8 mouse cellular contexts compared by ENCODE assay signal in the genomic region with DNA sequence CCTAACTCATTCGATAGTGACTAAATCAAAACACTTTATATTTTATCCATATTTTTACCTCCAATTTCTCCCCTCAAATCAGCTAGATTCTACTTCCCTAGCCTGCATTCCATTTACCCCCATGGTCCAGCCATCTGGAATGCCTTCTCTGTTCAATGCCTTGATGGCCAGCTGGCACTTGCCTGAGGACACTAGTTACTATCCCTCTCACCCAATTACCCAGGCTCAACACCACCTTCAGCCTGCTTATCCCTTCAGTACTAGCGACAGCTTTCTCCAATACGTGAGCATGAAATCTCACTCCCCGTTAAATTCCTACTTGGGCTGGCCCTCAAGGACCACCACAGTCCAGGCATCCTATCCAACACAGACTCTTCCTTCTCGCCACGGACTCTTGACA. TPM values are rescaled to one million over a fixed set of nuclear protein-coding genes. Genes with fewer than 3 reads are reported as not detected.
DNase-seq lines count a peak whose midpoint lies in the region; ATAC-seq lines count a peak whose summit lies in the region.

No protein-coding gene starts in this region.

- H3K4me2 ChIP-seq in kidney, embryonic 15.5 days = peak overlapping the region; percentile 89; the same call in 1 of the 2 replicates
- H3K4me2 ChIP-seq in forebrain, embryonic 14.5 days (ENCODE audit: low read length) = peak overlapping the region; percentile 93
- peak overlapping the region; percentile 95 for H3K4me2 ChIP-seq in midbrain, embryonic 13.5 days (replicated peaks)

- no peak overlapping the region for H3K27ac ChIP-seq in kidney, embryonic 15.5 days
- H3K27ac ChIP-seq in forebrain, embryonic 14.5 days (ENCODE audit: low read depth, low read length) = 0 out of 2 replicates have a peak overlapping the region, but pooled peaks have one; percentile 39
- peak overlapping the region; percentile 78 for H3K27ac ChIP-seq in midbrain, embryonic 13.5 days

- peaks cover 31% of the 10 kb centered on the region for H3K4me1 ChIP-seq in kidney, embryonic 15.5 days
- peaks cover 38% of the 10 kb centered on the region for H3K4me1 ChIP-seq in forebrain, embryonic 14.5 days (ENCODE audit: control insufficient read depth, insufficient read depth, low read length)
- H3K4me1 ChIP-seq in midbrain, embryonic 13.5 days (replicated peaks) = peaks cover 81% of the 10 kb centered on the region

- 90% methylated on average over 6 of the region's 6 CpGs for WGBS in kidney, embryonic 15.5 days
- 69% methylated on average over 6 of the region's 6 CpGs for WGBS in forebrain, embryonic 14.5 days
- WGBS in midbrain, embryonic 13.5 days = 65% methylated on average over 6 of the region's 6 CpGs

- H3K27me3 ChIP-seq in kidney, embryonic 15.5 days = peaks cover 44% of the 10 kb centered on the region
- no peaks in the 10 kb centered on the region; the same call in 1 of the 2 replicates for H3K27me3 ChIP-seq in forebrain, embryonic 14.5 days (replicated peaks; ENCODE audit: control insufficient read depth, insufficient read depth, low read length)
- peaks cover 6% of the 10 kb centered on the region for H3K27me3 ChIP-seq in midbrain, embryonic 13.5 days

- H3K36me3 ChIP-seq in kidney, embryonic 15.5 days = no peaks in the 10 kb centered on the region
- no peaks in the 10 kb centered on the region for H3K36me3 ChIP-seq in forebrain, embryonic 14.5 days (ENCODE audit: control insufficient read depth, insufficient read depth, low read length)
- H3K36me3 ChIP-seq in midbrain, embryonic 13.5 days = no peaks in the 10 kb centered on the region

- H3K4me3 ChIP-seq in kidney, embryonic 15.5 days (replicated peaks) = 0 out of 2 replicates have a peak overlapping the region, but pooled peaks have one; percentile 72
- no peak overlapping the region for H3K4me3 ChIP-seq in forebrain, embryonic 14.5 days (ENCODE audit: low read depth, low read length)
- 0 out of 2 replicates have a peak overlapping the region, but pooled peaks have one; percentile 74 for H3K4me3 ChIP-seq in midbrain, embryonic 13.5 days (replicated peaks)

- no peak overlapping the region for H3K9ac ChIP-seq in kidney, embryonic 15.5 days
- H3K9ac ChIP-seq in forebrain, embryonic 14.5 days (ENCODE audit: low read length) = no peak overlapping the region
- H3K9ac ChIP-seq in midbrain, embryonic 13.5 days (replicated peaks) = no peak overlapping the region

- no peak for DNase-seq in kidney, adult 9 months
- DNase-seq in cerebellum, adult 9-10 months = peak; percentile 83
- DNase-seq in forebrain, embryonic 14.5 days (ENCODE audit: low spot score) = peak; percentile 39
- no peak for DNase-seq in ovary, adult 18-20 months (ENCODE audit: low spot score)
- DNase-seq in left cerebral cortex, postnatal 10 days (ENCODE audit: extremely low spot score in 1 of 2, low spot score in 2 of 2) = no peak
- DNase-seq in lung, postnatal 14 days = no peak

- H3K9me3 ChIP-seq in kidney, embryonic 15.5 days (replicated peaks) = no peaks in the 10 kb centered on the region
- H3K9me3 ChIP-seq in forebrain, embryonic 14.5 days (replicated peaks; ENCODE audit: control insufficient read depth, low read length) = no peaks in the 10 kb centered on the region; the same call in 1 of the 2 replicates
- peaks cover 3% of the 10 kb centered on the region; the same call in 1 of the 2 replicates for H3K9me3 ChIP-seq in midbrain, embryonic 13.5 days

- intact Hi-C loops in left cerebral cortex, postnatal 10 days (cut with DNase I) = no loop called here

- ATAC-seq in kidney, embryonic 15.5 days (replicated peaks; ENCODE audit: low FRiP score) = no peak
- ATAC-seq in forebrain, embryonic 14.5 days = no peak
- no peak for ATAC-seq in midbrain, embryonic 13.5 days

RNA-seq across cellular contexts. Expression of a gene that starts 2.2 kb away (rescaled TPM):
- 17.0 and 18.8 TPM in 2 replicates for polyA plus RNA-seq in kidney, embryonic 15.5 days (2015; fragmentation: Nextera tagmentation; extraction: Ambion mirVana)
- 36.7 and 45.4 TPM in 2 replicates for polyA plus RNA-seq in forebrain, embryonic 14.5 days (2014; fragmentation: Nextera tagmentation; extraction: Ambion mirVana)
- 63.6 and 70.7 TPM in 2 replicates for polyA plus RNA-seq in midbrain, embryonic 13.5 days (2015; fragmentation: Nextera tagmentation; extraction: Ambion mirVana)
- total RNA-seq in left cerebral cortex, postnatal 10 days (2021) = 10 to 100 TPM; 15.0 to 16.0 TPM

Comparison
In these comparisons a context has a peak if more than half of its experiments do, and no peak if none do; other contexts are left out.
1. DNase-seq: peak in cerebellum, adult 9-10 months (single experiment) and forebrain, embryonic 14.5 days (single experiment); none in kidney, adult 9 months (single experiment), ovary, adult 18-20 months (single experiment), left cerebral cortex, postnatal 10 days (0 of 2) and lung, postnatal 14 days (single experiment).
2. Peak in every context shown above with its lines, with median percentiles within 50 percentile points of each other: H3K4me2 ChIP-seq.